Mouse (Mus musculus) hindlimb bud, embryonic 11.5 days (tissue): Measurements from ENCODE around the gene En1.

Source experiments
- DNase-seq: peaks from one replicate; pipeline ENCODE4 v3.0.0-alpha.2; 2012; ENCODE audit warnings: low read depth, low spot score; ENCODE audit errors: extremely low spot score

En1 gene

DNA sequence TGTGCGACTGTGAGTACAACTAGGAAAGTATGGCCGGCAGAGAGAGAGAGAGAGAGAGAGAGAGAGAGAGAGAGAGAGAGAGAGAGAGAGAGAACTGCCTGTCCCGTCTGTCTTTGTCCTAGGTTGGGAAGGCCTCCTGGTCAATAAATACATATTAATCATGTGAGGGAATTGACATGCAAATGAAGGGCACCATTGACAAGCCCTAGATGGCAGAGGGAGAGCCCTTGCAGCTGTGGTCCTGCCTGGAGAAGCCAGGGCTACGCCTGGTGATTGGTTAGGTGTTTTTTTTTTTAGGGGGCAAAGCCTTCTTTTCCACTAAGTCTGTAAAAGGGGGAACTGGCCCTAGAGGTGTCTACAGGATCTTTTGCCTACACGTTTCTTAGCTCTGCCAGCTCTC lies 19.2 kb downstream of the En1 start:
- no peak for DNase-seq

DNA sequence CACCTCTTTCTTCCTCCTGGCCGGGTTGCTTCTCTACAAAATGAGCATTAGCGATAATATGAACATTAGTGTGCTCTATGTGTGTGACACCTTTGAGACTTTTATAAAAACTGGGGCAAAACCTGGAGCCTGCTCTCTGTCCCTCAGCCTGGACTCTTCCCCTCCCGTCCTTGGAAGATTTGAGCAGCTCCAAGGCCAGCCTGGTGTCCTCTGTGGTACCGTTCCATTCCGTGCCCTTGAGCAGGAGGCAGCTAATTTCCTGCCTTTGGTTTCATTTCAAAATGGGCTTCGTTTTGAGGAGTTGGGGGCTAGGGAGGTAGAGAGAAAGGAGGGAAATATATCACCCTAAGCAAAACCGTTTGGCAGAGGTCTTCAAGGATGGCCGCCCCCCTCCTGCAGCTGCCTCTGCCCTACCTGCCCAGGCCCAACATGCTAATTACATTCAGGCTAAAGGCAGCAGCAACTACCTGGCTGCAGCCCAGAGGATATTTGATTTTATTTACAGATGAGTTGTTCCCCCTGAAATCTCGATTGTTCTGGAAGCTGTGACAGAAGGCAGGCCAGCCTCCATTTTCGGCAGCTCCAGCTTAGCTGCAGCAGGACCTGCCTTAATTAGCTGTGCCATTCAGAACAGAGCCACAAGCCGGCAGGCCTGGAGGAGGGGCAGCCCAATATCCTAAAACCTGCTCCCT lies 24.9 kb downstream of the En1 start:
- no peak for DNase-seq

DNA sequence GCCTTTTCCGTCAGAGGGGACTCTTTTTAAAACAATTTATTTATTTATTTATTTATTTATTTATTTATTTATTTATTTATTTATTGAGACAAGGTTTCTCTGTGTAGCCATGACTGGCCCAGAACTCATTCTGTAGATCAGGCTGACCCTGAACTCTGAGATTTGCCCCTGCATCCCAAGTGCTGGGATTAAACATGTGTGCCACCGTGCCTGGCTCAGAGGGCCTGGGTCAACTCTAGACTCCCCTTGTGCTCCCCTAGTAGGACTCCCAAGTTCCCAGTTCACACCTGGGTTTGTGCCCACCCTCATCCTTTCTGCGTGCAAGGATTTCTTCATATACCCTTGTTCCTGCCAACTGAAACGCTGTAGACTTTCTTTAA lies 25.4 kb downstream of the En1 start:
- DNase-seq = no peak

DNA sequence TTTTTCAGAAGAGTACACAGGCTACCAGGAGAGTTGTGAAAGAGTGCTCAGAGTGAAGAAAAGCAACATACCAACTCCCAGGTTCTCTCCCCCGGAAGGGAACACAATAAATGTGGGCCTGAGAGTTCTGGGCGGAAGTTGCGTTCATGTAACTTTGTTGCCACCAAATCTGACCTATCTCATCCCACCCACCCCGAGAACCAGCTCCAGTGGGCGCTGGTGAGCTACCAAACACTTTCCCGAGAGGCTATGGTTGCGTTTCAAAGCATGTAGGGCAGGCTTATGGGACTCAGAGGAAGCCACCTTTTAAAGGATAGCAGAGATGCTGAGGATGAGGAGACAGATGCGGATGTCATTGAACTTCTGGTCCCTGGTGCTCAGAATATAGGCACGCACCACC lies 26.6 kb downstream of the En1 start:
- DNase-seq = no peak

DNA sequence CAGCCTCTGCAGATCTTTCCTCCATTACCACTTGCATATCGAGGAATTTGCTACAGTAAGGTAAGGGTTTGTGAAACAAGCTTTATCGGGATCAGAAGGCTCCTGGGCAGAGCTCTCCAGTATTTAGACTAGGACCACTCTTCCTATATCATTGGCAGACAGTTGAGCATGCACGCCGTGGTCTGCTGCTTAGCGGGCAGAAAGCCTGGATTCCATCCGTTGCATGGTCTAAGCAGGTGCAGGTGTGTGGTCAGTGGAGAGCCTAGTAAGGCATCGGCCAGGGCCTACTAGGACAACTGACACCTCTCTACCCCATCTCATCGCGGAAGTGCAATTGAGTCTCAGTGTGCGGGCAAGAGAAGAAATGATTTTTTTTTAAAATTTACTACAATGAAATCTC lies 41.2 kb downstream of the En1 start:
- no peak for DNase-seq

DNA sequence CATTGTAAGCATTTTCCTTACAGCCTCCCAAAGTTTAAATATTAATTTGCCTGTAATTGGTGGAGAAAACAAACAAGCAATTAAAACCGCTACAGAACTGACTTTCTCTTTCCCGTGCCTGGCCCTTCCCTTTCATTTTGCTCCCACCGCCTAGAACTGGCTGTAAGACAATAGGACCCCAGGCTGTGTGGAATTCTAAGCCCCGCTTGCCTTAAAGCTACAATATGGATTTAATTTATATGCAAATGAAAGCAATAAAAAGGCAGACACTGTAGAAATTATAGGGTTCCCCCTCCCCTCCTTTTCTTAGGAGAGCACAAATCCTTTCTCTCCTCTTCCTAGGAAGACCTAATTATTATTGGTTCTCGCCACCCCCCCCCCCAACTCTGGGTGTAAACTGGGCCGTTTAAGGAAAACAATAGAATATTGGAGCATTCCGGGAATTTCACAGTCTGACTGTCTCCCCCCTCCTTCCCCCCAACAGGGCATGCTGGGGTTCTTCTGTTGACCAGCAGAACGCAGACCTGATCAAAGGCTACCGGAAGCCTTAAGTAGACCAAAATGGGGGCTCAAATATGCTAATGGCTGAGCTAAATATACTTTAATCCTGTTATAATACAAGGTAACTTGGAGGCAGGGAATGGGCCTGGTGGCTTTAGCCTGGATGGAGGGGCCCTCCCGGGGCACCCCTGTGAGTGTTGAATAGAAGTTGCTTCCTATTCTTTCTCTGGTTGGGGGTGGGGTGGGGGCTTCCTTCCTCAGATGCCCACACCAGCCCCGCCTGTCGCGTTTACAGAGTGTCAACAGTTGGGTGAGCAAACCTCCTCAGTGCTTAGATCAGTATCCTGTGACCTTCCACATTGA lies 41.9 kb downstream of the En1 start:
- no peak for DNase-seq

DNA sequence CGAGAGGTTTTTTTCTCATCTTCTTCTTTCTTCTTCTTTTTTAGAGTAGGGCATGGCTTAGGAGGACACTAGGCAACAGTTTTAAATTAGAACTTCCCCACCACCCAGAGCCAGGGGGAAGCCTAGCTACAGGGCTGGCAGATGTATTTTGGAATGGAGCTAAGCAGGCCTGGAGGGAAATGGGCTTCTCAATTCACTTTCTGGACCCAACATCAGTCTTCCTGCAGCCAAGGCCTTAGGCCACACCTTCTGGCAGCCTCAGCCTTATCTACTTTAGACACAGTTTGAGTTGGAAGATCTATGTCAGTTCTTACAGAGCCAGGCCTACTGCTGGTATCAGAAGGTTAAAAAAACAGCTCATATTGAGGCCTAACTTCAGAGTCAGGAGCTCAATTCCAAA lies 42.5 kb downstream of the En1 start:
- no peak for DNase-seq

DNA sequence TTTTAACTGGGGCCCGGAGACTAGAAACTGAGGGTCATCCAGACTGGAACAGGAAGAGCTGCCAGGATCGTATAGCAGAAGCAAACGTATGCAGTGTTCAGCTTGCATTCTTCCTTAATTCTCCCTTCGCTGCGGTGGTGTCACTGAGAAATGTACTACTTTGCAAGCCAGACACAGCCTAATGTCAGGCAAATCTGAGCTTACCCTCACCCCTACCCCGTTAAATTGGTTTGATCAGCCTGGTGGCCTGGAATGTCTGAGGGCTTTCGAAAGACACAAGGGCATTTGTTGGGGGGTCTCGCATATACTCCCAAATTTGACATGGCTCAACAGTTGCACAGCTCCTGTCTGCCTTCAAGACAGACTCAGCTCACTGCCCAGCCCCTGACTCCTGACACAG lies 47.9 kb downstream of the En1 start:
- DNase-seq = no peak

DNA sequence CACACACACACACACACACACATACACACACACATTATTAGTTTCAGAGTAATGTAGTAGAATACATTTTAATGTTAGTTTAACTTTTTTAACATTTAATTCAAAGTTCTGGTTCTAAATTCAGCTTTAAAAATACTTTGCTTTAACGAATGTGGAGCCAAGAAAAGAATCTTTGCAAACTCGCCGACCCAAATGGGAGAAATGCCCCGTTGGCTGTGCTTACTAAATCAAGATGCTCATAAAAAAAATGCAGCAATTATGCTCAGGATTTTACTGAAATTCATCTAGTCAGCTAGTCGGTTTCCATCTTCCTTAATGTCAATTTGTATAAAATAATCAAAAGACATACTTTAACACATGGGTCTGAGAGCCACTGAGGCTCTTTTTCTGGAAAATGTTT lies 49.8 kb downstream of the En1 start:
- DNase-seq = no peak

DNA sequence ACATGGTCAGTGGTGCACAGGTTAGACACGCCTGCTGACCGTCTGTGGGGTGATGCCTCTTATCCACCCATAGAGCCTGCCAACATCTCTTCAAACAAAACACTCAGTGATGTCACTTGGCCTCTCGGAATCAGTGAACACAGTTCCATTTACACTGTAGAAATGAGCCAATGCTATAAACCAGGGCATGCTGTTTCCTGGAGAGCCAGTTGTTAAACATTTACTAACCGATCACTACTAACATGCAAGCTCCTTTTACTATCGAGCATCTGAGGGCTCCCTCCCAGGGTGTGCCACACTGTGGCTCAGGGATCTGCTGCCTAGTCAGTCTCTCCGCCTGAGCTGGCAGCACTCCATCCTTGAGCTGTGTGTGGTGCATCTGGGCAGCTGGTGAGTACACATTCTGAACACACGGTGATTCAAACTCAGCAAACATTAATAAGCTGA lies 52.8 kb downstream of the En1 start:
- DNase-seq = no peak
